Mouse (Mus musculus): Measurements from ENCODE around the gene Sox5. TPM values are rescaled to one million over a fixed set of nuclear protein-coding genes. Genes with fewer than 3 reads are reported as not detected.

Sox5 gene
- polyA plus RNA-seq, 1 experiment from 2014 or later: 246 TPM

GRCm38 (mm10) chr6:144151075-144151474 lies 630.7 kb downstream of the Sox5 start:
- H3K9me3 ChIP-seq (ENCODE audit: control insufficient read depth, low read length): no peaks in the 10 kb centered on the region
- H3K4me1 ChIP-seq (replicated peaks; ENCODE audit: control insufficient read depth, insufficient read depth, low read length): peaks cover 26% of the 10 kb centered on the region
- H3K27ac ChIP-seq (ENCODE audit: low read length): no peak overlapping the region
- no peaks in the 10 kb centered on the region for H3K27me3 ChIP-seq (replicated peaks; ENCODE audit: control insufficient read depth, insufficient read depth, low read length)
- H3K4me2 ChIP-seq (ENCODE audit: low read length): 0 out of 2 replicates have a peak overlapping the region, but pooled peaks have one; percentile 17
- no peak for ATAC-seq
- 33% methylated on average over 10 of the region's 10 CpGs for WGBS
- H3K36me3 ChIP-seq (ENCODE audit: control insufficient read depth, insufficient read depth): no peaks in the 10 kb centered on the region
- H3K4me3 ChIP-seq (replicated peaks; ENCODE audit: low read length): no peak overlapping the region
- peak overlapping the region; percentile 40 for H3K9ac ChIP-seq (replicated peaks; ENCODE audit: low read depth, low read length)

- no peak overlapping the region for H3K4me2 ChIP-seq (ENCODE audit: low read length)
- peaks cover 1% of the 10 kb centered on the region; the same call in 1 of the 2 replicates for H3K4me1 ChIP-seq (replicated peaks; ENCODE audit: control insufficient read depth, insufficient read depth, low read length)
- peak overlapping the region; percentile 13 for H3K27ac ChIP-seq (ENCODE audit: low read length)
- no peak overlapping the region for H3K4me3 ChIP-seq (replicated peaks; ENCODE audit: low read length)
- H3K9ac ChIP-seq (replicated peaks; ENCODE audit: low read depth, low read length): no peak overlapping the region
- WGBS: 71% methylated on average over 5 of the region's 5 CpGs
- H3K36me3 ChIP-seq (ENCODE audit: control insufficient read depth, insufficient read depth): no peaks in the 10 kb centered on the region
- H3K27me3 ChIP-seq (replicated peaks; ENCODE audit: control insufficient read depth, insufficient read depth, low read length): no peaks in the 10 kb centered on the region
- no peaks in the 10 kb centered on the region for H3K9me3 ChIP-seq (ENCODE audit: control insufficient read depth, low read length)
- peak; percentile 78; the same call in 1 of the 2 replicates for ATAC-seq
Measured at GRCm38 (mm10) chr6:144137397-144137796, 644.4 kb downstream of the Sox5 start.

DNA sequence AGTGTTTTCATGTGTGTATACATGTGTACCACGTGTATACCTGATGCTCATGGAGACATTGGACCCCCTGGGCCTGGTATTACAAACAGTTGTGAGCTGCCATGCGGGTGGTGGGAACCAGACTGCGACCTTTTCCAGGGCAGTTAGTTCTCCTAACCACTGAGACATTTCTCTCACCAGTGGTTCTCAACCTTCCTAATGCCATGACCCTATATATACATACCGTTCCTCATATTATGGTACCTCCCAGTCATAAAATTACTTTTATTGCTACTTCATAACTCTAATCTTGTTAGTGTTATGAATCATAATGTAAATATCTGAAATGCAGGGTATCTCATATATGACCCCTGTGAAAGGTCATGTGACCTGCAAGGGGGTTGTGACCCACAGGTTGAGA lies 644.9 kb downstream of the Sox5 start:
- peak overlapping the region; percentile 4; the same call in 1 of the 2 replicates for H3K27ac ChIP-seq (ENCODE audit: low read length)

DNA sequence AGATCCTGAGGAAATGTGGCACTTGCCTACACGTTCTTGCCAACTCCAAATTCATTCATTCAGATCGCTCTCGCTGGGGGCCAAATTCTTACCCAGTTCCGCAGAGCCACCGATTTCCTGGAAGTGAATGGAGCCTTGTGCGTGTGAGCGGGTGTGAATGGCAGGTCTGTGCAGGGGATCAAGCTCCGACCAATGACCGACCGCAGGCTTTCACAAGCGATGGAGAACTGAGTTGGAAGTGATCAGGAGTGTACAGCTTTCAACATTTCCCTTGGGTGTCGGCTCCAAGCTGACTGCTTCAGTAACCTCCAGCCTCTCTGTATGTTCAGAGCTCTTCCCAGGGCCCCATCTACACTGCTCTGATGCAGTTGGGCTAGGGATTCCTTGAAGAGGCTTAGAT lies 651.9 kb downstream of the Sox5 start:
- no peak overlapping the region for H3K4me2 ChIP-seq (ENCODE audit: low read length)
- WGBS: 85% methylated on average over 12 of the region's 12 CpGs
- H3K9ac ChIP-seq (replicated peaks; ENCODE audit: low read depth, low read length): no peak overlapping the region
- H3K27ac ChIP-seq (ENCODE audit: low read length): no peak overlapping the region
- ATAC-seq: no peak
- H3K4me1 ChIP-seq (replicated peaks; ENCODE audit: control insufficient read depth, insufficient read depth, low read length): peaks cover 4% of the 10 kb centered on the region
- H3K4me3 ChIP-seq (replicated peaks; ENCODE audit: low read length): no peak overlapping the region
- H3K36me3 ChIP-seq (ENCODE audit: control insufficient read depth, insufficient read depth): no peaks in the 10 kb centered on the region
- H3K9me3 ChIP-seq (ENCODE audit: control insufficient read depth, low read length): no peaks in the 10 kb centered on the region
- H3K27me3 ChIP-seq (replicated peaks; ENCODE audit: control insufficient read depth, insufficient read depth, low read length): no peaks in the 10 kb centered on the region

More for the DNA sequence above, 644.9 kb downstream of the Sox5 start:
- Histone ChIP-seq H3K27me3 (replicated peaks; ENCODE audit: control insufficient read depth, insufficient read depth, low read length) (no peaks in the 10 kb centered on the region), H3K9me3 (ENCODE audit: control insufficient read depth, low read length) (no peaks in the 10 kb centered on the region), H3K4me2 (ENCODE audit: low read length) (no peak overlapping the region), H3K4me3 (replicated peaks; ENCODE audit: low read length) (no peak overlapping the region), H3K9ac (replicated peaks; ENCODE audit: low read depth, low read length) (no peak overlapping the region), H3K4me1 (replicated peaks; ENCODE audit: control insufficient read depth, insufficient read depth, low read length) (no peaks in the 10 kb centered on the region), H3K36me3 (ENCODE audit: control insufficient read depth, insufficient read depth) (no peaks in the 10 kb centered on the region)
- no peak for ATAC-seq
- 91% methylated on average over 4 of the region's 4 CpGs for WGBS

DNA sequence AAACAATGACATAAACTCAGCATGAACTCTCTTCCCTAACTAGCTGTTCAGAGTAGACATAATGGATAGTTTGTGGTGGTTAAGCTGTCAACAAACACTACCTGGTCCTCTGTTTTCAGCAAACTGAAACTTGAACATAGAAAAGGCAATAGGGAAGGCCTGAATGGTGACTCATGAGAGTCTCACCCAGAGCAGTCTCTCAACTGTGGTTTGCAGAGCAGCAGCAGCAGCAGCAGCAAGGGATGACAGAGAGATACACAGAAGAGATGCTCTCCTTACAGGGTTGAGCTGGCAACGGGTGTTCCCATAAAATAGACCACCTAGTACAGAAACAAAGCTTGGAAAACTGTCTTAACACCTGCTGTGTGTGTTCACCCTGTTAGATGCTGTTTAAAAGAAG lies 661.8 kb downstream of the Sox5 start:
- Histone ChIP-seq H3K27ac (ENCODE audit: low read length) (no peak overlapping the region), H3K4me2 (ENCODE audit: low read length) (no peak overlapping the region), H3K36me3 (ENCODE audit: control insufficient read depth, insufficient read depth) (no peaks in the 10 kb centered on the region), H3K4me3 (replicated peaks; ENCODE audit: low read length) (no peak overlapping the region), H3K9me3 (ENCODE audit: control insufficient read depth, low read length) (no peaks in the 10 kb centered on the region), H3K9ac (replicated peaks; ENCODE audit: low read depth, low read length) (no peak overlapping the region), H3K27me3 (replicated peaks; ENCODE audit: control insufficient read depth, insufficient read depth, low read length) (no peaks in the 10 kb centered on the region), H3K4me1 (replicated peaks; ENCODE audit: control insufficient read depth, insufficient read depth, low read length) (no peaks in the 10 kb centered on the region)
- ATAC-seq: no peak
- WGBS: 82% methylated on average over 1 of the region's 1 CpGs

DNA sequence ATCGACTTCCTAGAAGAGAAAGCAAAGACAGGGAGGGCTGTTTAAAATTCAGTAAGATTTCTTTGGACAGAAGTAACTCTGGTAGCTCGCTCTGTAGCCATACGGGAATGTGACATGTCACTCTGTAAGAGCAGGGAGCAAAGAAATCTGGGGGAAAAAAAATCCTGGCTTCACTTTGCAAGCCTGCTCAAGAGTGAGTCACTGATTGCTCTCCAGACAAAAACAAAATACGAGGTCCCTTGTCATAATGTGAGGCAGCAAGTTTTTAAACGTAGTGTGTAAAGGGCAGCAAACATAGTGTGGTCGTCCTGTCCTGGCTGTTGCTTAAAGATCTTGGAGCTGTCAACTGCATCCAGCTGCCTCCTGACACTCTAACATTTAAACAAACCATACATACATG lies 665.1 kb downstream of the Sox5 start:
- no peak overlapping the region for H3K27ac ChIP-seq (ENCODE audit: low read length)
- no peak overlapping the region for H3K4me2 ChIP-seq (ENCODE audit: low read length)
- H3K36me3 ChIP-seq (ENCODE audit: control insufficient read depth, insufficient read depth): no peaks in the 10 kb centered on the region
- no peaks in the 10 kb centered on the region for H3K9me3 ChIP-seq (ENCODE audit: control insufficient read depth, low read length)
- H3K9ac ChIP-seq (replicated peaks; ENCODE audit: low read depth, low read length): no peak overlapping the region
- no peaks in the 10 kb centered on the region for H3K27me3 ChIP-seq (replicated peaks; ENCODE audit: control insufficient read depth, insufficient read depth, low read length)
- no peak overlapping the region for H3K4me3 ChIP-seq (replicated peaks; ENCODE audit: low read length)
- 81% methylated on average over 6 of the region's 6 CpGs for WGBS
- H3K4me1 ChIP-seq (replicated peaks; ENCODE audit: control insufficient read depth, insufficient read depth, low read length): 0 out of 2 replicates have a peak, but pooled peaks cover 1% of the 10 kb centered on the region
- no peak for ATAC-seq

DNA sequence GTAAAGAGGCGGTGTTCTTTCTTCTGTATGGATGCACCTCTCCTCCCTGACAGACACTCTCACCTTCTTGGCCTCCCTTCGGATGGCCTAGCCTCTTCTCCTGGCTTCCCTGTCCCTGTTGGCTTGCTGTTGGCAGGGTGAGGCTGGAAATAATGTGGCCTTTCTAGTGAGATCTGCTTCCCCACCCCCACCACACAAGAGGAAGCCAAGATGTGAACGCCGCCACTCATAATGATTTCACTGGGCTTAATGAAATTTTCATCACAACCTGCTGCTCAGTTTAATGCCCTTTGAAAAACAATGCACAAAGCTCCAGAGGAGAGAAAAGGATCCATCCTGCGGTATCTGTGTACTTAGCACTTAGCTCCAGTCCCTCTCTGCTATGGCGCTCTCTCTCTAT lies 670.2 kb downstream of the Sox5 start:
- Histone ChIP-seq H3K36me3 (ENCODE audit: control insufficient read depth, insufficient read depth) (no peaks in the 10 kb centered on the region), H3K27me3 (replicated peaks; ENCODE audit: control insufficient read depth, insufficient read depth, low read length) (no peaks in the 10 kb centered on the region), H3K4me2 (ENCODE audit: low read length) (no peak overlapping the region), H3K27ac (ENCODE audit: low read length) (peak overlapping the region; percentile 55; the same call in 1 of the 2 replicates), H3K9ac (replicated peaks; ENCODE audit: low read depth, low read length) (no peak overlapping the region), H3K4me1 (replicated peaks; ENCODE audit: control insufficient read depth, insufficient read depth, low read length) (peaks cover 14% of the 10 kb centered on the region), H3K9me3 (ENCODE audit: control insufficient read depth, low read length) (no peaks in the 10 kb centered on the region), H3K4me3 (replicated peaks; ENCODE audit: low read length) (no peak overlapping the region)
- WGBS: 62% methylated on average over 6 of the region's 6 CpGs
- no peak for ATAC-seq

- ATAC-seq: no peak
- Histone ChIP-seq H3K4me3 (replicated peaks; ENCODE audit: low read length) (no peak overlapping the region), H3K4me1 (replicated peaks; ENCODE audit: control insufficient read depth, insufficient read depth, low read length) (peaks cover 18% of the 10 kb centered on the region), H3K36me3 (ENCODE audit: control insufficient read depth, insufficient read depth) (no peaks in the 10 kb centered on the region; the same call in 1 of the 2 replicates), H3K9ac (replicated peaks; ENCODE audit: low read depth, low read length) (no peak overlapping the region), H3K9me3 (ENCODE audit: control insufficient read depth, low read length) (no peaks in the 10 kb centered on the region), H3K27ac (ENCODE audit: low read length) (no peak overlapping the region), H3K4me2 (ENCODE audit: low read length) (0 out of 2 replicates have a peak overlapping the region, but pooled peaks have one; percentile 2), H3K27me3 (replicated peaks; ENCODE audit: control insufficient read depth, insufficient read depth, low read length) (no peaks in the 10 kb centered on the region)
- 7% methylated on average over 10 of the region's 10 CpGs for WGBS
Measured at GRCm38 (mm10) chr6:144106848-144107247, 674.9 kb downstream of the Sox5 start.

GRCm38 (mm10) chr6:144105645-144106044 lies 676.1 kb downstream of the Sox5 start:
- WGBS: 58% methylated on average over 12 of the region's 12 CpGs
- Histone ChIP-seq H3K4me3 (replicated peaks; ENCODE audit: low read length) (no peak overlapping the region), H3K9me3 (ENCODE audit: control insufficient read depth, low read length) (0 out of 2 replicates have a peak, but pooled peaks cover 3% of the 10 kb centered on the region), H3K27me3 (replicated peaks; ENCODE audit: control insufficient read depth, insufficient read depth, low read length) (no peaks in the 10 kb centered on the region), H3K4me1 (replicated peaks; ENCODE audit: control insufficient read depth, insufficient read depth, low read length) (peaks cover 14% of the 10 kb centered on the region), H3K9ac (replicated peaks; ENCODE audit: low read depth, low read length) (no peak overlapping the region), H3K4me2 (ENCODE audit: low read length) (no peak overlapping the region), H3K27ac (ENCODE audit: low read length) (no peak overlapping the region), H3K36me3 (ENCODE audit: control insufficient read depth, insufficient read depth) (no peaks in the 10 kb centered on the region; the same call in 1 of the 2 replicates)
- ATAC-seq: peak; percentile 19; the same call in 1 of the 2 replicates

GRCm38 (mm10) chr6:144103612-144104011 lies 678.2 kb downstream of the Sox5 start:
- WGBS: 94% methylated on average over 6 of the region's 6 CpGs
- no peak overlapping the region for H3K4me3 ChIP-seq (replicated peaks; ENCODE audit: low read length)
- no peaks in the 10 kb centered on the region for H3K27me3 ChIP-seq (replicated peaks; ENCODE audit: control insufficient read depth, insufficient read depth, low read length)
- no peak overlapping the region for H3K4me2 ChIP-seq (ENCODE audit: low read length)
- peaks cover 14% of the 10 kb centered on the region for H3K4me1 ChIP-seq (replicated peaks; ENCODE audit: control insufficient read depth, insufficient read depth, low read length)
- ATAC-seq: no peak
- H3K9me3 ChIP-seq (ENCODE audit: control insufficient read depth, low read length): 0 out of 2 replicates have a peak, but pooled peaks cover 3% of the 10 kb centered on the region
- no peaks in the 10 kb centered on the region; the same call in 1 of the 2 replicates for H3K36me3 ChIP-seq (ENCODE audit: control insufficient read depth, insufficient read depth)
- no peak overlapping the region for H3K27ac ChIP-seq (ENCODE audit: low read length)
- H3K9ac ChIP-seq (replicated peaks; ENCODE audit: low read depth, low read length): no peak overlapping the region
